8 mouse cellular contexts compared by ENCODE assay signal in genomic region chr17:48647431-48647830, GRCm38 (mm10).
DNase-seq lines count a peak whose midpoint lies in the region; ATAC-seq and TF ChIP-seq lines count a peak whose summit lies in the region.

No protein-coding gene starts in this region.

- no peak overlapping the region for H3K27ac ChIP-seq in heart, embryonic 10.5 days
- H3K27ac ChIP-seq in heart, adult 2 months, result no peak overlapping the region
- H3K27ac ChIP-seq in hindbrain, embryonic 16.5 days (ENCODE audit: low read depth, low read length), result no peak overlapping the region
- H3K27ac ChIP-seq in midbrain, postnatal 0 days (ENCODE audit: low read depth, low read length), result no peak overlapping the region

- H3K9me3 ChIP-seq in heart, embryonic 10.5 days, result no peaks in the 10 kb centered on the region
- no peaks in the 10 kb centered on the region for H3K9me3 ChIP-seq in hindbrain, embryonic 16.5 days (ENCODE audit: control insufficient read depth, low read length)
- no peaks in the 10 kb centered on the region for H3K9me3 ChIP-seq in midbrain, postnatal 0 days (ENCODE audit: low read length)

- no peaks in the 10 kb centered on the region for H3K36me3 ChIP-seq in heart, embryonic 10.5 days
- H3K36me3 ChIP-seq in heart, adult 2 months (ENCODE audit: control insufficient read depth, insufficient read depth, low read length), result no peaks in the 10 kb centered on the region
- H3K36me3 ChIP-seq in hindbrain, embryonic 16.5 days (ENCODE audit: control insufficient read depth, insufficient read depth, low read length), result no peaks in the 10 kb centered on the region
- H3K36me3 ChIP-seq in midbrain, postnatal 0 days (ENCODE audit: insufficient read depth, low read length), result no peaks in the 10 kb centered on the region

- ATAC-seq in hindbrain, embryonic 16.5 days, result no peak
- ATAC-seq in midbrain, postnatal 0 days (ENCODE audit: low FRiP score), result no peak
- ATAC-seq in erythroid progenitor cell, adult 5-6 weeks (replicated peaks; ENCODE audit: low FRiP score, poor library complexity, severe bottlenecking), result no peak

- peak overlapping the region; percentile 50 for H3K4me3 ChIP-seq in heart, embryonic 10.5 days
- H3K4me3 ChIP-seq in heart, adult 2 months, result no peak overlapping the region
- H3K4me3 ChIP-seq in hindbrain, embryonic 16.5 days (ENCODE audit: low read length), result no peak overlapping the region
- no peak overlapping the region for H3K4me3 ChIP-seq in midbrain, postnatal 0 days (ENCODE audit: low read depth, low read length)

- peak overlapping the region; percentile 29 for H3K4me2 ChIP-seq in hindbrain, embryonic 16.5 days (ENCODE audit: low read length)
- H3K4me2 ChIP-seq in midbrain, postnatal 0 days (ENCODE audit: low read depth, low read length, poor library complexity, severe bottlenecking), result peak overlapping the region; percentile 13; the same call in 1 of the 2 replicates

- no peaks in the 10 kb centered on the region for H3K79me2 ChIP-seq in heart, adult 2 months (replicated peaks; ENCODE audit: control insufficient read depth, insufficient read depth, low read length)

- H3K9ac ChIP-seq in heart, adult 2 months (ENCODE audit: low read depth, low read length), result no peak overlapping the region
- no peak overlapping the region for H3K9ac ChIP-seq in hindbrain, embryonic 16.5 days (ENCODE audit: low read depth, low read length)
- H3K9ac ChIP-seq in midbrain, postnatal 0 days (replicated peaks; ENCODE audit: low read length, poor library complexity, severe bottlenecking), result no peak overlapping the region

- TF ChIP-seq CTCF in heart, adult 2 months (IDR thresholded peaks at IDR 0.05), result no peak
- no peak for TF ChIP-seq CTCF in midbrain, postnatal 0 days (IDR thresholded peaks at IDR 0.05)

- TF ChIP-seq POLR2A in heart, adult 2 months (IDR thresholded peaks at IDR 0.05; ENCODE audit: insufficient read depth, low read depth, low read length), result no peak

- 38% methylated on average over 14 of the region's 14 CpGs for WGBS in heart, embryonic 10.5 days
- WGBS in heart, adult 2 months, result 39% methylated on average over 14 of the region's 14 CpGs
- WGBS in hindbrain, embryonic 16.5 days, result 52% methylated on average over 14 of the region's 14 CpGs
- 60% methylated on average over 14 of the region's 14 CpGs for WGBS in midbrain, postnatal 0 days

- 0 out of 2 replicates have a peak, but pooled peaks cover 4% of the 10 kb centered on the region for H3K27me3 ChIP-seq in heart, embryonic 10.5 days (ENCODE audit: insufficient read depth, poor library complexity, severe bottlenecking)
- H3K27me3 ChIP-seq in heart, adult 2 months (ENCODE audit: control insufficient read depth, insufficient read depth, low read length), result no peaks in the 10 kb centered on the region
- no peaks in the 10 kb centered on the region for H3K27me3 ChIP-seq in hindbrain, embryonic 16.5 days (replicated peaks; ENCODE audit: control insufficient read depth, insufficient read depth, low read length)
- no peaks in the 10 kb centered on the region for H3K27me3 ChIP-seq in midbrain, postnatal 0 days (ENCODE audit: insufficient read depth, low read length)

- intact Hi-C loops in heart, adult 2 months (cut with DNase I), result no loop called here

- TF ChIP-seq EP300 in heart, adult 2 months (IDR thresholded peaks at IDR 0.05; ENCODE audit: insufficient read depth, low read depth, low read length), result no peak

- H3K4me1 ChIP-seq in heart, embryonic 10.5 days, result 0 out of 2 replicates have a peak, but pooled peaks cover 5% of the 10 kb centered on the region
- H3K4me1 ChIP-seq in heart, adult 2 months (ENCODE audit: control insufficient read depth, insufficient read depth, low read length), result no peaks in the 10 kb centered on the region; the same call in 1 of the 2 replicates
- H3K4me1 ChIP-seq in hindbrain, embryonic 16.5 days (ENCODE audit: control insufficient read depth, insufficient read depth, low read depth, low read length), result no peaks in the 10 kb centered on the region
- no peaks in the 10 kb centered on the region for H3K4me1 ChIP-seq in midbrain, postnatal 0 days (ENCODE audit: insufficient read depth, low read length)

- DNase-seq in heart, embryonic 10.5 days (ENCODE audit: low spot score), result no peak
- DNase-seq in heart, adult 2 months, result no peak
- DNase-seq in ZHBTc4 (ENCODE audit: low read depth, low spot score), result peak; percentile 83
- no peak for DNase-seq in midbrain, postnatal 0 days (ENCODE audit: low spot score)
- no peak for DNase-seq in frontal cortex, postnatal 25 days (ENCODE audit: low spot score in 2 of 2)
- DNase-seq in Muller cell, postnatal 12 days (ENCODE audit: inconsistent ontology term), result no peak
